Mouse (Mus musculus): Measurements from ENCODE around the gene Naa80. TPM values are rescaled to one million over a fixed set of nuclear protein-coding genes. Genes with fewer than 3 reads are reported as not detected.

Naa80 gene
- total and polyA plus RNA-seq, 2 experiments from 2014 or later = 19.4 to 32.8 TPM

- Histone ChIP-seq H3K9ac (replicated peaks; ENCODE audit: low read length) (no peak overlapping the region), H3K27ac (no peak overlapping the region), H3K4me2 (ENCODE audit: low read depth, low read length) (no peak overlapping the region), H3K4me3 (ENCODE audit: low read length) (no peak overlapping the region), H3K4me1 (ENCODE audit: insufficient read depth, low read length) (peaks cover 2% of the 10 kb centered on the region; the same call in 1 of the 2 replicates), H3K36me3 (ENCODE audit: insufficient read depth, low read length) (peaks cover 26% of the 10 kb centered on the region), H3K27me3 (ENCODE audit: insufficient read depth, low read length) (no peaks in the 10 kb centered on the region), H3K9me3 (ENCODE audit: low read length) (no peaks in the 10 kb centered on the region)
- TF ChIP-seq CTCF (IDR thresholded peaks at IDR 0.05; ENCODE audit: low read depth) = no peak
- 63% methylated on average over 11 of the region's 11 CpGs for WGBS
- DNase-seq (ENCODE audit: low spot score) (peak; percentile 68), ATAC-seq (peak; percentile 50)
Measured at GRCm38 (mm10) chr9:107593101-107593976, 14.7 kb downstream of the Naa80 start.

- H3K27me3 ChIP-seq (ENCODE audit: insufficient read depth, low read length) = no peaks in the 10 kb centered on the region
- no peak for ATAC-seq
- no peaks in the 10 kb centered on the region for H3K4me1 ChIP-seq (ENCODE audit: insufficient read depth, low read length)
- no peak overlapping the region for H3K4me3 ChIP-seq (ENCODE audit: low read length)
- DNase-seq (ENCODE audit: low spot score) = no peak
- no peak overlapping the region for H3K9ac ChIP-seq (replicated peaks; ENCODE audit: low read length)
- no peak overlapping the region for H3K27ac ChIP-seq
- H3K9me3 ChIP-seq (ENCODE audit: low read length) = no peaks in the 10 kb centered on the region
- TF ChIP-seq CTCF (IDR thresholded peaks at IDR 0.05; ENCODE audit: low read depth) = no peak
- peaks cover 26% of the 10 kb centered on the region for H3K36me3 ChIP-seq (ENCODE audit: insufficient read depth, low read length)
- H3K4me2 ChIP-seq (ENCODE audit: low read depth, low read length) = no peak overlapping the region
- 69% methylated on average over 8 of the region's 8 CpGs for WGBS
Measured at GRCm38 (mm10) chr9:107594281-107595062, 15.8 kb downstream of the Naa80 start.

- Histone ChIP-seq H3K4me2 (ENCODE audit: low read depth, low read length) (no peak overlapping the region), H3K27me3 (ENCODE audit: insufficient read depth, low read length) (no peaks in the 10 kb centered on the region), H3K4me1 (ENCODE audit: insufficient read depth, low read length) (no peaks in the 10 kb centered on the region; the same call in 1 of the 2 replicates), H3K9me3 (ENCODE audit: low read length) (no peaks in the 10 kb centered on the region), H3K9ac (replicated peaks; ENCODE audit: low read length) (no peak overlapping the region), H3K4me3 (ENCODE audit: low read length) (no peak overlapping the region), H3K36me3 (ENCODE audit: insufficient read depth, low read length) (peaks cover 9% of the 10 kb centered on the region; the same call in 1 of the 2 replicates), H3K27ac (no peak overlapping the region)
- TF ChIP-seq CTCF (IDR thresholded peaks at IDR 0.05; ENCODE audit: low read depth) = no peak
- DNase-seq (ENCODE audit: low spot score) (no peak), ATAC-seq (no peak)
- WGBS = 86% methylated on average over 11 of the region's 11 CpGs
Measured at GRCm38 (mm10) chr9:107596619-107597569, 18.2 kb downstream of the Naa80 start.

- DNase-seq (ENCODE audit: low spot score) = no peak
- 73% methylated on average over 5 of the region's 5 CpGs for WGBS
- no peaks in the 10 kb centered on the region; the same call in 1 of the 2 replicates for H3K4me1 ChIP-seq (ENCODE audit: insufficient read depth, low read length)
Measured at GRCm38 (mm10) chr9:107598385-107598784, 19.7 kb downstream of the Naa80 start.

GRCm38 (mm10) chr9:107599433-107599832 lies 20.7 kb downstream of the Naa80 start:
- Histone ChIP-seq H3K27ac (no peak overlapping the region), H3K4me3 (ENCODE audit: low read length) (no peak overlapping the region), H3K9ac (replicated peaks; ENCODE audit: low read length) (no peak overlapping the region), H3K9me3 (ENCODE audit: low read length) (no peaks in the 10 kb centered on the region), H3K4me2 (ENCODE audit: low read depth, low read length) (no peak overlapping the region), H3K27me3 (ENCODE audit: insufficient read depth, low read length) (no peaks in the 10 kb centered on the region), H3K4me1 (ENCODE audit: insufficient read depth, low read length) (no peaks in the 10 kb centered on the region; the same call in 1 of the 2 replicates), H3K36me3 (ENCODE audit: insufficient read depth, low read length) (no peaks in the 10 kb centered on the region)
- 93% methylated on average over 9 of the region's 9 CpGs for WGBS
- TF ChIP-seq CTCF (IDR thresholded peaks at IDR 0.05; ENCODE audit: low read depth) = no peak
- DNase-seq (ENCODE audit: low spot score) (no peak), ATAC-seq (no peak)

More at GRCm38 (mm10) chr9:107598385-107598784, 19.7 kb downstream of the Naa80 start:
- no peak overlapping the region for H3K27ac ChIP-seq
- H3K27me3 ChIP-seq (ENCODE audit: insufficient read depth, low read length) = no peaks in the 10 kb centered on the region
- no peak overlapping the region for H3K4me3 ChIP-seq (ENCODE audit: low read length)
- no peak overlapping the region for H3K9ac ChIP-seq (replicated peaks; ENCODE audit: low read length)
- 0 out of 2 replicates have a peak, but pooled peaks cover 5% of the 10 kb centered on the region for H3K36me3 ChIP-seq (ENCODE audit: insufficient read depth, low read length)
- no peak overlapping the region for H3K4me2 ChIP-seq (ENCODE audit: low read depth, low read length)
- ATAC-seq = no peak
- H3K9me3 ChIP-seq (ENCODE audit: low read length) = no peaks in the 10 kb centered on the region
- no peak for TF ChIP-seq CTCF (IDR thresholded peaks at IDR 0.05; ENCODE audit: low read depth)

DNA sequence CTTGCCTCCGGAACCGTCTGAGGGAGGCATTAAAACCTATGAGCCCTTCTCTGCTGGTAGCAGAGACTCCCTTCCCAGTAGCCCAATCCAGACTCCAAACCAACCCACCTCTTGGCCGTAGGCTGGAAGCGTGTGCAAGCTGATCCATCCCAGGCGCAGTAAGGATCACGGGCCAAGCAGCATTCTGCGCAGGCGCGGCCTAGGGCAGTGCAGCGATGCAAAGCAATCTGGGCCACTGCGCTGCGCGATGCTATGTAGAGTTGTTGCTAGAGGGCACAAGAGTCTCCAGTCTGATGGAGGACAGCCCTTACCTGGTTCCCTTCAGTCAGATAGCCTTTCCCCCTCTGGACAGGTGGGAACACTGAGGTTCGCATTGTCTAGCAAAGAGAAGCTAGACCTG lies 21.2 kb downstream of the Naa80 start:
- Histone ChIP-seq H3K4me3 (ENCODE audit: low read length) (no peak overlapping the region), H3K36me3 (ENCODE audit: insufficient read depth, low read length) (no peaks in the 10 kb centered on the region), H3K9me3 (ENCODE audit: low read length) (no peaks in the 10 kb centered on the region), H3K27me3 (ENCODE audit: insufficient read depth, low read length) (no peaks in the 10 kb centered on the region), H3K27ac (no peak overlapping the region), H3K4me1 (ENCODE audit: insufficient read depth, low read length) (peaks cover 3% of the 10 kb centered on the region; the same call in 1 of the 2 replicates), H3K9ac (replicated peaks; ENCODE audit: low read length) (no peak overlapping the region), H3K4me2 (ENCODE audit: low read depth, low read length) (no peak overlapping the region)
- WGBS = 78% methylated on average over 14 of the region's 14 CpGs
- ATAC-seq (no peak), DNase-seq (ENCODE audit: low spot score) (peak; percentile 31)
- no peak for TF ChIP-seq CTCF (IDR thresholded peaks at IDR 0.05; ENCODE audit: low read depth)
